Mouse (Mus musculus) heart, embryonic 12.5 days (tissue): ENCODE results near the gene Rab13. TPM values are rescaled to one million over a fixed set of nuclear protein-coding genes. Genes with fewer than 3 reads are reported as not detected.
A peak's percentile ranks its signal among the peaks of the same experiment; 100 is the strongest.

Experiments
- ATAC-seq: fragments of 200-750 bp; cut with Nextera tagmentation; 2 replicates; pipeline ENCODE4 v1.8.0; 2017; ENCODE audit warnings: moderate TSS enrichment, moderate library complexity; ENCODE audit not compliant: insufficient number of reproducible peaks, low FRiP score
- H3K27ac ChIP-seq: fragments of 300-500 bp; sonication (generic); 2 replicates; pipeline ENCODE4 v1.5.1; 2016; ENCODE audit warnings: mild to moderate bottlenecking, moderate library complexity; ENCODE audit not compliant: poor library complexity, severe bottlenecking
- H3K27me3 ChIP-seq: fragments of 300-500 bp; sonication (generic); replicated peaks from 2 replicates; pipeline ENCODE4 v1.6.1; 2016; ENCODE audit warnings: mild to moderate bottlenecking, moderate library complexity
- H3K36me3 ChIP-seq: fragments of 300-500 bp; sonication (generic); 2 replicates; pipeline ENCODE4 v1.6.1; 2016; ENCODE audit warnings: mild to moderate bottlenecking, moderate library complexity
- H3K4me1 ChIP-seq: fragments of 300-500 bp; sonication (generic); replicated peaks from 2 replicates; pipeline ENCODE4 v1.6.1; 2016; ENCODE audit warnings: mild to moderate bottlenecking
- H3K4me2 ChIP-seq: fragments of 300-500 bp; sonication (generic); 2 replicates; pipeline ENCODE4 v1.6.1; 2016; ENCODE audit warnings: mild to moderate bottlenecking, moderate library complexity
- H3K4me3 ChIP-seq: fragments of 300-500 bp; sonication (generic); 2 replicates; pipeline ENCODE4 v1.5.1; 2016; ENCODE audit warnings: mild to moderate bottlenecking
- H3K9ac ChIP-seq: fragments of 300-500 bp; sonication (generic); 2 replicates; pipeline ENCODE4 v1.6.1; 2016; ENCODE audit warnings: mild to moderate bottlenecking, moderate library complexity
- H3K9me3 ChIP-seq: fragments of 300-500 bp; sonication (generic); replicated peaks from 2 replicates; pipeline ENCODE4 v1.6.1; 2016; ENCODE audit warnings: mild to moderate bottlenecking, moderate library complexity
- WGBS: fragments of 180-500 bp; shearing (Covaris S2); methylation state at CpG from one replicate; pipeline ENCODE4 v1.1.7; 2016; 5-methylcytosine and 5-hydroxymethylcytosine counted together
- polyA plus RNA-seq: library from polyadenylated mRNA; unstranded; fragments of >200 nt; fragmentation: Nextera tagmentation; extraction: Ambion mirVana; gene quantifications from 2 replicates; pipeline ENCODE4 v1.2.1, GENCODE M21; 2016

The Rab13 gene
- polyA plus RNA-seq, 1 experiment from 2014 or later: 26.8 TPM

- no peak overlapping the region for H3K9ac ChIP-seq
- 72% methylated on average over 10 of the region's 10 CpGs for WGBS
- no peak for ATAC-seq
- H3K36me3 ChIP-seq: peaks cover 24% of the 10 kb centered on the region
- no peak overlapping the region for H3K4me3 ChIP-seq
- H3K27ac ChIP-seq: no peak overlapping the region
- H3K9me3 ChIP-seq: no peaks in the 10 kb centered on the region
- no peak overlapping the region for H3K4me2 ChIP-seq
- H3K4me1 ChIP-seq: peaks cover 32% of the 10 kb centered on the region
- H3K27me3 ChIP-seq: no peaks in the 10 kb centered on the region
These were observed 10.8 kb downstream of the Rab13 start for GRCm38 (mm10) chr3:90224331-90224730.

DNA sequence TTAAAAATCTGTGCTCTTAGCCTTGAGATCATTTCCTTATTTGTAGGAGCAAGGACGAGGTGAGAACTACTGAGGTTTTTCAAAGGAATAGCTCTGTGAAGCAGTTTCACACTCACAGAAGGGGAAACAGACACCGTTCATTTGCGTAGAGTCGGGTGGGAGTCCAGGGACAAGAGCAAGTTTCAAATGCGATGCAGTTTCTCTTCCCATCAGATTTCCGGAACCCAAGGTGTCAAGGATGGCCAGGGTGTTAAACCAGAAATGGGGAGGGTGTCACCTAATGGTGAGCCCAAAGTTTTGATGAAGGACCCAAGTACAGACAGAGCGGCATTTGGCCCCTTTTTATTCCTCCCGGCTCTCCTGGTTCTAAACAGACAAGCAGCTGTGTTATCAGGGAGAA, 17.6 kb downstream of the Rab13 start:
- 11% methylated on average over 8 of the region's 8 CpGs for WGBS
- Histone ChIP-seq H3K9me3 (no peaks in the 10 kb centered on the region), H3K4me1 (peaks cover 5% of the 10 kb centered on the region), H3K27ac (peak overlapping the region; percentile 93; the same call in 1 of the 2 replicates), H3K36me3 (peaks cover 25% of the 10 kb centered on the region), H3K9ac (peak overlapping the region; percentile 80), H3K4me3 (peak overlapping the region; percentile 84), H3K27me3 (no peaks in the 10 kb centered on the region), H3K4me2 (peak overlapping the region; percentile 81)
- ATAC-seq: no peak

- Histone ChIP-seq H3K27me3 (no peaks in the 10 kb centered on the region), H3K9me3 (no peaks in the 10 kb centered on the region), H3K9ac (peak within 1 kb of the TSS; percentile 80), H3K36me3 (peaks cover 26% of the 10 kb centered on the region), H3K4me2 (peak within 1 kb of the TSS; percentile 81), H3K4me1 (peaks cover 5% of the 10 kb centered on the region), H3K27ac (peak within 1 kb of the TSS; percentile 93), H3K4me3 (peak within 1 kb of the TSS; percentile 84)
- peak; percentile 95 for ATAC-seq
- WGBS: under 1% methylated on average over 61 of the region's 61 CpGs
These were observed 18.2 kb downstream of the Rab13 start, which contains the start of gene Jtb for GRCm38 (mm10) chr3:90231507-90232333. Gene Jtb (plus strand): TSS chr3:90231597.

DNA sequence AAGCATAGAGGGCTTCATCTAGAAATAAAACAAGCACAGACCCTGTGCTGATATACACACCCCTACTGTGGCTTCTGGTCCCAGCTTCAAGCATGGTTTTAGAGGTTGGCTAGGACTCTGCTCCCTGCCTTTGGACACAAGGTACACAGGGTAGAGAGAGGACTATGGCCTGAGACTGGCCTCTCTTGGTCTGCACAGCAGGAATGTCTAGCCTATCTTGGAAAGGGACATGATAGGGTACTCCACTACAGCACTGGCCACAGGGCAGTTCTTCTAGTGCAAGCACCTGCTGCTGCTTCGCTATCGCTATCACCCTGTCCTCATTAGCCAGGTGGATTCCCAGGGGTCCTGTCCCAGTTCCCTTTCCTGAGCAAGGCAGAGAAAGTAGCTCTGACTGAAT, 27.8 kb downstream of the Rab13 start:
- Histone ChIP-seq H3K4me1 (peaks cover 13% of the 10 kb centered on the region), H3K4me2 (no peak overlapping the region), H3K9ac (no peak overlapping the region), H3K27ac (no peak overlapping the region), H3K9me3 (no peaks in the 10 kb centered on the region), H3K36me3 (peaks cover 5% of the 10 kb centered on the region), H3K4me3 (no peak overlapping the region), H3K27me3 (no peaks in the 10 kb centered on the region)
- no peak for ATAC-seq
- WGBS: 85% methylated on average over 2 of the region's 2 CpGs

DNA sequence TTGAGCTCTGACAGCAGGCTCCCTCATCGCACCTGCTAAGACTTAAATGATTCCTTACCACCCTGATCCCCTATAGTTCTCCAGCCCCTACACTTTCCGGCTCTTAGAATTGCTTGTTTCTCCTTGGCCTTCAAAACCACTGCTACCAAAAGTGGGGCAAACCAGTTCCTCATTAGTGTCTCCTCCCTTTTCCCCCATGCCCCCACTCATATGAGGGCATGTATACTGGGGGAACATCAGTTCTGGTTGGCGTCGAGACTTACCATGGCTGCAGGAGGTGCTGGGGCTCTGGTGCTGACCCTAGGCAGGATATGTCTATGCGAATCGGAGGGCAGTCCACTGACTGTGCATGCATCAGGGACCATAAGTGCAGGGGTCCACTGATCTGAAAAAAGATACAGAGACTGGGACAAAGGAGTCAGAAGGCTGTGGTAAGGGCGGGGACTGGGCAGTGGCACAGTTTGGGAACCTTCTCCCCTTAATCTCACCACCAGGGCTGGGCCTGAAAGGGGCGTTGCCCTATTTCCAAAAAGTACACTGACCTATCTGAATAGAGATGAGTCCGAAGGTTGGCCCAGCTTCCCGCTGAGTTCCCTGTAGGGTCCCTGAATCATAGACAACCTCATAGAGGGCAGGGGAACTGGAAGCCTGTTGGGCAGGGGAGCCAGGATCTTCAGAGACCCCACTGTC, 28.3 kb downstream of the Rab13 start:
- 80% methylated on average over 10 of the region's 10 CpGs for WGBS
- H3K4me3 ChIP-seq: no peak overlapping the region
- no peak for ATAC-seq

DNA sequence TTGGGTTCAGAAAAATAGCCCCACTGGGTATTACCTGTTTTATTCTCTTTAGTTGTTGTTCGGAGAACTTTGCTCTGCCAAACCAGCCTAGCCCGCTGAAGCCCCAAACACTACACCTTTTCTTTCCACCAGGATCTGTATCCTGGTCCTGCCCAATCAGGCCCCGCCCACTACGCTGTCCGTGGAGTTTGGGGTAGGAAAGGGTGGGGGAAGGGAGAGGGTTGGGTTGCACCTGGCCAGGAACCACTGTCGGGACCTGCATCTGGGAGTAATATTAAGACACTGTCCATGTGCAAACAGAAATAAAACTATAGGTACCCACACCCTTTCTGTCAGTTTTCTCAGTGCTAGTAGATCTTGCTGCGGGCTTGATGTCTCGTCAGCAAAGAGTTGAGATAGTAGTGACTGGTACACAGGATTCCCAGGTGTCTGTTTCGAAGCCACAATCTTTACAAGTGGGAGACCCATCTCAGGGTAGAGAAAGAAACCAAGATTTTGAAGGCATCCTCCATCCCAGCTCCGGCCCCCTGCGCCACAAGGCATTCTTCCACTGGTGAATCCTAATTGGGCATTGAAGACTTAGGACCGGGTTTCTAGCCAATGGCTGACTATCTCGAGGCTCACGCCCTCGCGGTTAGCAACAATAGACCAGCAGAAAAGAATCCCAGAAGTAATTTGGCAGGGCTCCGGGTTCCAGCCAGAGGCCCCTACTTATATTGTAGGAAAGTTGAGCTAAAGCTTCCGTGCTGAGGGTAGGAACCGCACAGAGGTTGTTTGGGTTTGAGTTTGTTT, 29.7 kb downstream of the Rab13 start, which contains the start of gene Creb3l4:
TSS of gene Creb3l4 (minus strand) at position 529 of the 792 bp plus-strand sequence.
- no peak within 1 kb of the TSS for H3K27ac ChIP-seq
- H3K4me2 ChIP-seq: peak within 1 kb of the TSS; percentile 83
- no peaks in the 10 kb centered on the region for H3K36me3 ChIP-seq
- no peaks in the 10 kb centered on the region for H3K27me3 ChIP-seq
- H3K4me3 ChIP-seq: peak within 1 kb of the TSS; percentile 48
- peak; percentile 36; the same call in 1 of the 2 replicates for ATAC-seq
- WGBS: 5% methylated on average over 19 of the region's 19 CpGs
- peak within 1 kb of the TSS; percentile 57; the same call in 1 of the 2 replicates for H3K9ac ChIP-seq
- H3K4me1 ChIP-seq: peaks cover 16% of the 10 kb centered on the region
- H3K9me3 ChIP-seq: no peaks in the 10 kb centered on the region

More for the DNA sequence above, 28.3 kb downstream of the Rab13 start:
- Histone ChIP-seq H3K9me3 (no peaks in the 10 kb centered on the region), H3K36me3 (peaks cover 3% of the 10 kb centered on the region; the same call in 1 of the 2 replicates), H3K9ac (no peak overlapping the region), H3K27ac (no peak overlapping the region), H3K27me3 (no peaks in the 10 kb centered on the region), H3K4me2 (no peak overlapping the region), H3K4me1 (peaks cover 13% of the 10 kb centered on the region)

DNA sequence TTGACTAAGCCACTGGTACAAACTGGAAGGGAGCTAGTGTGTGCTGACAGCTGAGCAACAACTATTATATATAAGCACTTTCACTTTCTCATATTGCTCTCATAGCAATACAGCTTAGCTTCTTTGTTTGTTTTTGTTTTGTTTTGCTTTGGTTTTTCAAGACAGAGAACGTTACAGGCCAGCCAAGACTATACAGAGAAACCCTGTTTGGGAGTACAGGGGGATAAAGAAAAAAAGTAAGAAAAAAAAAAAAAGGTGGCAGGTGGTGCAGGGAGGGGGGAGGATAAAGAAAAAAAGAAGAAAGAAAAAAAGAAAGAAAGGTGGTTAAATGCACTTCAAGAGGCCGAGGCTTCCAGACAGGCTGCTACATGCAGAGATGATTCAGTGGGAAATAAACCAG, 31.9 kb downstream of the Rab13 start:
- WGBS: 65% methylated on average over 2 of the region's 2 CpGs

DNA sequence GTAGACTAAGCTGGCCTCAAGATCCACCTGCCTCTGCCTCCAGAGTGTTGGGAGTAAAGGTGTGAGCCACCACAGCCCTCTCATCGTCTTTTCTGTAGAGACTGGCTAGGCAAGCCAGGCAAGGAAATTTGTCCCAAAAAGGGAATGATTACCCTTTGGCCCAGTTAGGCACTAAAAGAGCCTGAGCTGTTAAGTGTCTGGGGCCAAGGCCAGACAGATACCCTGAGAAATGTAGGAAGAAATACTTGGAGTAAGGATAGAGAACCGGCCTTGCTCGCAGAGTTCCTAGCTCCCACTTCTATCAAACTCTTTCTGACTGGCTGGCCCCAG, 34.1 kb downstream of the Rab13 start:
- peak overlapping the region; percentile 83 for H3K9ac ChIP-seq
- H3K27me3 ChIP-seq: no peaks in the 10 kb centered on the region
- peak overlapping the region; percentile 68 for H3K4me3 ChIP-seq
- peak overlapping the region; percentile 83 for H3K4me2 ChIP-seq
- H3K27ac ChIP-seq: peak overlapping the region; percentile 94
- no peaks in the 10 kb centered on the region for H3K9me3 ChIP-seq
- H3K4me1 ChIP-seq: peaks cover 33% of the 10 kb centered on the region
- peaks cover 19% of the 10 kb centered on the region for H3K36me3 ChIP-seq
- WGBS: 2% methylated on average over 3 of the region's 3 CpGs
- ATAC-seq: no peak

More for the DNA sequence above, 31.9 kb downstream of the Rab13 start:
- ATAC-seq: no peak
- Histone ChIP-seq H3K9ac (no peak overlapping the region), H3K36me3 (peaks cover 4% of the 10 kb centered on the region), H3K27ac (no peak overlapping the region), H3K9me3 (no peaks in the 10 kb centered on the region), H3K4me2 (no peak overlapping the region), H3K4me1 (peaks cover 26% of the 10 kb centered on the region), H3K27me3 (no peaks in the 10 kb centered on the region), H3K4me3 (no peak overlapping the region)

DNA sequence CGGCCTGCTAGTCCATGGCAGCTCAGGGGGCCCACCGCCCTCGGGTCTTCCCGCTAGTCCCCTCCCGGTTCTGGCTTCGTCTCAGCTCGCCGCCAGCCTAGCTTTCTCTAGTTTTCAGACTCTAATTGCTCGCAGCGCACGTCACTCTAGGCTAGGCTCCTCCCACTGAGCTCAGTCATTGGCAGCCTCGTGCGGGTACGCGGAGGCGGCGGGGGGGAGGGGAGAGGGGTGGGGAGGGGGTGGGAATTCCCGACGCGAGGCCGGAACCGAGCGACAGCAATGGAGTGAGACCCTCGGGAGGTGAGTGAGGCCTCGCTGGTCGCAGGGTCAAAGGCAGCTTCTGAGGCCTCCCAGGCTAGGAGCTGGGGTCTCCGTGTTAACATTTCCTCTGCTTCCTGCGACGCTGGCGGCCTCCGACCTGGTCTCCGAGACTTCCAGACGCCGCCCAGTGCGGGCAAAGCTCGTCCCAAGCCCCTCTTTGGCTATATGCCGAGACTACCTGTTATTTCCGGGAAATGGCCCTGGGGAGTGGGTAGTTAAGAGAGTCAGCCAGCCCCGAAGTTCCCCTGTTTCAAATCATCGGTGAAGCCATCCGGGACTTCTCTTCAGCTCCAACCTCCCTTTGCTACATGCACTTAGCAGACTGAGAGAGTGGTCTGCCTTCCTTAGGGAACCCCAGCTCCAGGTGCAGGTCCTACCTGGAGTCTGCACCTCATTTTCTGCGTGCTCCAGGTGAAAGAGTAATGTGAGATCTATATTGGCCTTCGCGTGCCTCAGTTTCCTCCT, 34.7 kb downstream of the Rab13 start, which contains the start of gene Slc39a1:
TSS of gene Slc39a1 (plus strand) at position 213 of the 786 bp plus-strand sequence.
- Histone ChIP-seq H3K36me3 (peaks cover 19% of the 10 kb centered on the region), H3K4me1 (peaks cover 28% of the 10 kb centered on the region), H3K4me3 (peak within 1 kb of the TSS; percentile 68), H3K9ac (peak within 1 kb of the TSS; percentile 83), H3K4me2 (peak within 1 kb of the TSS; percentile 83), H3K27ac (peak within 1 kb of the TSS; percentile 94), H3K27me3 (no peaks in the 10 kb centered on the region), H3K9me3 (no peaks in the 10 kb centered on the region)
- peak; percentile 94 for ATAC-seq
- under 1% methylated on average over 44 of the region's 44 CpGs for WGBS

DNA sequence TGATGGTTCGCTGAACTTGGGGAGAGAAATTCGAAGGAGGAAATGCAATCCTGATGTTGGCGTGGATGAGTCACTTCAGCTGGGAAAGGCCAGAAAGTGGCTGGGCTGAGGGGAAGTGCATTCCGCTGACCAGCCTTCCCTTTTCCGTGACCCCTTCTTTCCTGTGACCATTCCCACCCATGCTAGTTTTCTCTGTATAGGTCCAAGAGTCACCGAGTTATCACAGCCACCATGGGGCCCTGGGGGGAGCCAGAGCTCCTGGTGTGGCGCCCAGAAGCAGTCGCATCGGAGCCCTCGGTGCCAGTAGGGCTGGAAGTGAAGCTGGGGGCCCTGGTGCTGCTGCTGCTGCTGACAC, 35.2 kb downstream of the Rab13 start:
- peaks cover 25% of the 10 kb centered on the region for H3K4me1 ChIP-seq
- peak overlapping the region; percentile 94 for H3K27ac ChIP-seq
- peak overlapping the region; percentile 83 for H3K4me2 ChIP-seq
- peak overlapping the region; percentile 83 for H3K9ac ChIP-seq
- H3K9me3 ChIP-seq: no peaks in the 10 kb centered on the region
- under 1% methylated on average over 10 of the region's 10 CpGs for WGBS
- peak overlapping the region; percentile 68 for H3K4me3 ChIP-seq
- no peaks in the 10 kb centered on the region for H3K27me3 ChIP-seq
- peaks cover 19% of the 10 kb centered on the region for H3K36me3 ChIP-seq
- peak; percentile 29; the same call in 1 of the 2 replicates for ATAC-seq
